Mouse (Mus musculus) CH12.LX (cell line): ENCODE data around the gene Lime1. TPM values are rescaled to one million over a fixed set of nuclear protein-coding genes. Genes with fewer than 3 reads are reported as not detected.

ENCODE experiments used
- DNase-seq: peaks from one replicate; pipeline ENCODE4 v3.0.0-alpha.2; 2013; ENCODE audit errors: extremely low read depth
- H3K27ac ChIP-seq: 2 replicates; pipeline ENCODE4 v1.5.1; 2012; ENCODE audit warnings: low read depth, mild to moderate bottlenecking, control low read depth, moderate library complexity; ENCODE audit not compliant: insufficient read depth
- H3K27me3 ChIP-seq: replicated peaks from 2 replicates; pipeline ENCODE3; 2012; ENCODE audit warnings: inconsistent platforms
- H3K36me3 ChIP-seq, 2 experiments: replicated peaks in 1 of 2; 2 replicates each; pipeline versions ENCODE3 to v1.6.1; 2012; ENCODE audit warnings: inconsistent platforms in 1 of 2, low read length in 1 of 2, mild to moderate bottlenecking in 1 of 2, mixed read lengths in 1 of 2, moderate library complexity in 1 of 2; ENCODE audit not compliant: control insufficient read depth in 1 of 2, insufficient read depth in 1 of 2
- H3K4me1 ChIP-seq, 2 experiments: 2 replicates each; pipeline ENCODE4 v1.6.1; 2012; ENCODE audit warnings: inconsistent platforms in 1 of 2, moderate library complexity in 1 of 2; ENCODE audit not compliant: insufficient read depth in 2 of 2, control insufficient read depth in 1 of 2
- H3K4me2 ChIP-seq: 2 replicates; pipeline ENCODE4 v1.6.1; 2012; ENCODE audit warnings: low read depth, mild to moderate bottlenecking, control low read depth; ENCODE audit not compliant: poor library complexity, insufficient read depth, severe bottlenecking
- H3K4me3 ChIP-seq, 3 experiments: fragments of 150-350 bp in 1 of 3; sonication (generic) in 1 of 3; replicated peaks in 1 of 3; 2 replicates each; pipeline versions ENCODE3 to v1.5.1; 2011 to 2012; ENCODE audit warnings: low read depth in 2 of 3, low read length in 2 of 3, mild to moderate bottlenecking in 2 of 3, moderate library complexity in 2 of 3, control low read depth in 1 of 3, improper control_type of control experiment in 1 of 3, inconsistent platforms in 1 of 3, mixed read lengths in 1 of 3; ENCODE audit not compliant: poor library complexity in 1 of 3
- H3K79me2 ChIP-seq: replicated peaks from 2 replicates; pipeline ENCODE4 v1.6.1; 2012; ENCODE audit warnings: mild to moderate bottlenecking, moderate library complexity; ENCODE audit not compliant: control insufficient read depth, poor library complexity, insufficient read depth, severe bottlenecking; ENCODE audit errors: extremely low read depth
- H3K9ac ChIP-seq: 2 replicates; pipeline ENCODE4 v1.6.1; 2012; ENCODE audit warnings: low read depth, mild to moderate bottlenecking, control low read depth, moderate library complexity; ENCODE audit not compliant: insufficient read depth
- H3K9me3 ChIP-seq: replicated peaks from 2 replicates; pipeline ENCODE3; 2012; ENCODE audit warnings: low read length, inconsistent platforms, mixed read lengths
- BHLHE40 ChIP-seq: IDR thresholded peaks from 2 replicates; pipeline ENCODE4 v1.6.1; 2011; ENCODE audit warnings: mild to moderate bottlenecking, low read depth, low read length, improper control_type of control experiment
- CHD2 ChIP-seq: IDR thresholded peaks from 2 replicates; pipeline ENCODE4 v1.6.1; 2011; ENCODE audit warnings: low read length, improper control_type of control experiment
- CTCF ChIP-seq, 2 experiments: IDR thresholded peaks in 1 of 2; conservative IDR thresholded peaks in 1 of 2; 2 replicates each; pipeline ENCODE4 v1.5.1; 2011 to 2012; ENCODE audit warnings: low read depth in 2 of 2, low read length in 2 of 2, improper control_type of control experiment in 1 of 2, inconsistent platforms in 1 of 2, mild to moderate bottlenecking in 1 of 2, moderate library complexity in 1 of 2
- E2F4 ChIP-seq: IDR thresholded peaks from 2 replicates; pipeline ENCODE4 v1.6.1; 2011; ENCODE audit warnings: low read depth, low read length, improper control_type of control experiment; ENCODE audit not compliant: insufficient replicate concordance
- ELF1 ChIP-seq: IDR thresholded peaks from 2 replicates; pipeline ENCODE4 v1.6.1; 2014; ENCODE audit warnings: low read depth, mild to moderate bottlenecking, inconsistent platforms, low read length, improper control_type of control experiment
- EP300 ChIP-seq: IDR thresholded peaks from 2 replicates; pipeline ENCODE4 v1.6.1; 2011; ENCODE audit warnings: low read length, improper control_type of control experiment
- ETS1 ChIP-seq: conservative IDR thresholded peaks from 2 replicates; pipeline ENCODE4 v1.6.1; 2012; ENCODE audit warnings: low read depth, mild to moderate bottlenecking, inconsistent platforms, low read length, improper control_type of control experiment, moderate library complexity
- HCFC1 ChIP-seq: IDR thresholded peaks from 2 replicates; pipeline ENCODE4 v1.6.1; 2012; ENCODE audit warnings: low read depth, mild to moderate bottlenecking, inconsistent platforms, low read length, improper control_type of control experiment
- IRF4 ChIP-seq: IDR thresholded peaks from 2 replicates; pipeline ENCODE4 v1.6.1; 2014; ENCODE audit warnings: low read depth, mild to moderate bottlenecking, inconsistent platforms, low read length, improper control_type of control experiment
- JUN ChIP-seq: IDR thresholded peaks from 2 replicates; pipeline ENCODE4 v1.6.1; 2011; ENCODE audit warnings: low read depth, mild to moderate bottlenecking, low read length, improper control_type of control experiment, moderate library complexity; ENCODE audit not compliant: insufficient read depth
- KAT2A ChIP-seq: IDR thresholded peaks from 2 replicates; pipeline ENCODE4 v1.6.1; 2012; ENCODE audit warnings: low read length, improper control_type of control experiment, inconsistent platforms; ENCODE audit not compliant: insufficient replicate concordance
- MAFK ChIP-seq: IDR thresholded peaks from 2 replicates; pipeline ENCODE4 v1.6.1; 2011; ENCODE audit warnings: low read length, improper control_type of control experiment; ENCODE audit not compliant: insufficient replicate concordance
- MAZ ChIP-seq: IDR thresholded peaks from 2 replicates; pipeline ENCODE4 v1.6.1; 2012; ENCODE audit warnings: low read depth, mild to moderate bottlenecking, inconsistent platforms, low read length, improper control_type of control experiment, moderate library complexity
- MEF2A ChIP-seq: IDR thresholded peaks from 2 replicates; pipeline ENCODE4 v1.6.1; 2014; ENCODE audit warnings: low read depth, mild to moderate bottlenecking, inconsistent platforms, low read length, improper control_type of control experiment, borderline replicate concordance
- MXI1 ChIP-seq: IDR thresholded peaks from 2 replicates; pipeline ENCODE4 v1.6.1; 2011; ENCODE audit warnings: mild to moderate bottlenecking, low read depth, low read length, improper control_type of control experiment
- MYC ChIP-seq: IDR thresholded peaks from 2 replicates; pipeline ENCODE4 v1.6.1; 2011; ENCODE audit warnings: low read depth, mild to moderate bottlenecking, improper control_type of control experiment, low read length
- NRF1 ChIP-seq: IDR thresholded peaks from 2 replicates; pipeline ENCODE4 v1.6.1; 2014; ENCODE audit warnings: low read depth, mild to moderate bottlenecking, inconsistent platforms, low read length, improper control_type of control experiment, moderate library complexity
- POLR2A ChIP-seq: IDR thresholded peaks from 2 replicates; pipeline ENCODE4 v1.6.1; 2011; ENCODE audit warnings: low read depth, mild to moderate bottlenecking, improper control_type of control experiment, low read length
- RAD21 ChIP-seq: IDR thresholded peaks from 2 replicates; pipeline ENCODE4 v1.6.1; 2011; ENCODE audit warnings: low read depth, mild to moderate bottlenecking, low read length, improper control_type of control experiment, moderate library complexity
- RCOR1 ChIP-seq: conservative IDR thresholded peaks from 2 replicates; pipeline ENCODE4 v1.6.1; 2012; ENCODE audit warnings: low read depth, mild to moderate bottlenecking, inconsistent platforms, low read length, improper control_type of control experiment
- SIN3A ChIP-seq: IDR thresholded peaks from 2 replicates; pipeline ENCODE4 v1.6.1; 2012; ENCODE audit warnings: low read length, improper control_type of control experiment, inconsistent platforms
- SMC3 ChIP-seq: IDR thresholded peaks from 2 replicates; pipeline ENCODE4 v1.6.1; 2011; ENCODE audit warnings: low read depth, low read length, improper control_type of control experiment
- TBP ChIP-seq: conservative IDR thresholded peaks from 2 replicates; pipeline ENCODE4 v1.6.1; 2011; ENCODE audit warnings: low read depth, low read length, improper control_type of control experiment
- UBTF ChIP-seq: IDR thresholded peaks from 2 replicates; pipeline ENCODE4 v1.6.1; 2012; ENCODE audit warnings: low read depth, mild to moderate bottlenecking, inconsistent platforms, low read length, improper control_type of control experiment, moderate library complexity
- USF1 ChIP-seq: IDR thresholded peaks from 2 replicates; pipeline ENCODE4 v1.6.1; 2014; ENCODE audit warnings: low read depth, mild to moderate bottlenecking, inconsistent platforms, low read length, improper control_type of control experiment
- ZC3H11A ChIP-seq: IDR thresholded peaks from 2 replicates; pipeline ENCODE4 v1.6.1; 2012; ENCODE audit warnings: low read depth, mild to moderate bottlenecking, inconsistent platforms, low read length, improper control_type of control experiment
- ZMIZ1 ChIP-seq: IDR thresholded peaks from 2 replicates; pipeline ENCODE4 v1.6.1; 2012; ENCODE audit warnings: low read depth, mild to moderate bottlenecking, inconsistent platforms, low read length, improper control_type of control experiment
- ZNF384 ChIP-seq: IDR thresholded peaks from 2 replicates; pipeline ENCODE4 v1.6.1; 2012; ENCODE audit warnings: low read depth, low read length, improper control_type of control experiment, inconsistent platforms
- dilution Hi-C: fragments of 300-500 bp; cut with MboI; formaldehyde crosslinking; loops from 2 replicates; pipeline ENCODE4 v1.14.3; 2020; ENCODE audit warnings: low sequenced_read_pairs; ENCODE audit not compliant: extremely low pct_unique_long_range_greater_than_20kb, extremely low pct_ligation_motif_present
- in situ Hi-C: fragments of 300-500 bp; cut with MboI; formaldehyde crosslinking; loops from 3 replicates; pipeline ENCODE4 v1.14.3; 2019; ENCODE audit warnings: low sequenced_read_pairs, low pct_ligation_motif_present, low pct_unique_long_range_greater_than_20kb, mixed read lengths
- polyA plus RNA-seq: library from polyadenylated mRNA; unstranded; fragments of >175 nt; gene quantifications from 2 replicates; pipeline ENCODE4 v1.2.1, GENCODE M21; 2012; ENCODE audit warnings: low read depth; ENCODE audit not compliant: insufficient read length
- total RNA-seq, 2 experiments: library from RNA; depleted of rRNA; stranded (reverse); fragments of 300-350 nt in 1 of 2; fragments of >200 nt in 1 of 2; gene quantifications; 2 replicates each; pipeline ENCODE4 v1.2.3; 2012 to 2014

Lime1 gene
- total and polyA plus RNA-seq, 3 experiments = 59.7 to 70.7 (median 61.5) TPM

- in situ Hi-C loops = no loop called here
- Histone ChIP-seq H3K27ac (no peak overlapping the region), H3K79me2 (peaks cover 37% of the 10 kb centered on the region), H3K9ac (no peak overlapping the region), H3K9me3 (no peaks in the 10 kb centered on the region)
- dilution Hi-C loops = no loop called here
- no peak for TF ChIP-seq HCFC1
- TF ChIP-seq ZNF384 = no peak
- no peak for TF ChIP-seq SIN3A
- no peak for TF ChIP-seq POLR2A
- no peak for TF ChIP-seq E2F4
- no peak for TF ChIP-seq CHD2
- no peak for TF ChIP-seq EP300
- no peak for TF ChIP-seq KAT2A
- no peak for TF ChIP-seq MXI1
- no peak for TF ChIP-seq MEF2A
- no peak for TF ChIP-seq NRF1
- TF ChIP-seq SMC3 = no peak
- no peak for TF ChIP-seq RAD21
- TF ChIP-seq USF1 = no peak
- TF ChIP-seq ZC3H11A = no peak
- TF ChIP-seq ZMIZ1 = no peak
- no peak for TF ChIP-seq MYC
- TF ChIP-seq, all 38 proteins: peak for 0
- Histone ChIP-seq H3K4me2 (no peak overlapping the region), H3K36me3 (peaks cover 29 to 71% of the 10 kb centered on the region in 2 experiments), H3K4me1 (peaks cover 12 to 59% of the 10 kb centered on the region in 2 experiments; a peak in 3 of 4 replicates), H3K27me3 (no peaks in the 10 kb centered on the region), H3K4me3 (no peak overlapping the region)
- no peak for DNase-seq
Measured at GRCm38 (mm10) chr2:181377230-181377629, 2.6 kb upstream of the Lime1 start.

- dilution Hi-C loops = no loop called here
- H3K27ac ChIP-seq = no peak overlapping the region
- H3K9ac ChIP-seq = no peak overlapping the region
- H3K79me2 ChIP-seq = peaks cover 26% of the 10 kb centered on the region
- no peak overlapping the region for H3K4me2 ChIP-seq
- in situ Hi-C loops = no loop called here
- TF ChIP-seq MEF2A (no peak), MAFK (no peak), POLR2A (no peak), CTCF (conservative IDR thresholded peaks at IDR 0.05 in 1 of 2, IDR thresholded peaks at IDR 0.05 in 1 of 2; ENCODE audit: low read depth in 2 of 2, low read length in 2 of 2) (no peak), ZMIZ1 (no peak), IRF4 (no peak), BHLHE40 (no peak), TBP (no peak), MXI1 (no peak), UBTF (no peak), SIN3A (no peak), JUN (no peak), EP300 (no peak), MYC (no peak), MAZ (no peak), ZC3H11A (no peak), RCOR1 (no peak), ELF1 (no peak), ETS1 (no peak)
- H3K4me3 ChIP-seq = no peak overlapping the region
- H3K27me3 ChIP-seq = no peaks in the 10 kb centered on the region
- H3K9me3 ChIP-seq = no peaks in the 10 kb centered on the region
- no peak for DNase-seq
- peaks cover 19 to 61% of the 10 kb centered on the region in 2 experiments for H3K4me1 ChIP-seq
- peaks cover 42 to 78% of the 10 kb centered on the region in 2 experiments for H3K36me3 ChIP-seq
Measured at GRCm38 (mm10) chr2:181378701-181379100, 1.2 kb upstream of the Lime1 start.
